Mouse (Mus musculus): ENCODE measurements at regions not wholly inside any gene's neighbourhood (a gene's known extent, or its start where the extent isn't known, plus 50 kb on each side); places are given as distances from the start of the nearest gene placed in this dataset.

- no peak for TF ChIP-seq CTCF (conservative IDR thresholded peaks at IDR 0.05; ENCODE audit: low read length)
- TF ChIP-seq POU5F1 (IDR thresholded peaks at IDR 0.05; ENCODE audit: borderline replicate concordance, low read length): no peak
- no peak for TF ChIP-seq NANOG (IDR thresholded peaks at IDR 0.05; ENCODE audit: borderline replicate concordance, low read length)
These were observed 87.6 kb downstream of the Dll1 start for GRCm38 (mm10) chr17:15289062-15289461.
